Mouse (Mus musculus): ENCODE results near the gene Immp2l. TPM values are rescaled to one million over a fixed set of nuclear protein-coding genes. Genes with fewer than 3 reads are reported as not detected.

Gene Immp2l
- polyA plus RNA-seq, 1 experiment from 2014 or later: 30.5 TPM

- Histone ChIP-seq H3K36me3 (ENCODE audit: control insufficient read depth, insufficient read depth) (no peaks in the 10 kb centered on the region), H3K9me3 (ENCODE audit: control insufficient read depth) (no peaks in the 10 kb centered on the region), H3K4me3 (ENCODE audit: low read depth, low read length) (no peak overlapping the region), H3K4me1 (replicated peaks; ENCODE audit: control insufficient read depth, insufficient read depth, low read length) (no peaks in the 10 kb centered on the region), H3K27ac (ENCODE audit: low read depth, low read length) (no peak overlapping the region), H3K4me2 (replicated peaks; ENCODE audit: low read depth) (no peak overlapping the region), H3K27me3 (replicated peaks; ENCODE audit: control insufficient read depth, insufficient read depth, low read length) (no peaks in the 10 kb centered on the region), H3K9ac (ENCODE audit: low read depth, low read length) (no peak overlapping the region)
- no peak for TF ChIP-seq CTCF (IDR thresholded peaks at IDR 0.05; ENCODE audit: low read depth)
- 85% methylated on average over 6 of the region's 6 CpGs for WGBS
- no peak for ATAC-seq
Measured at GRCm38 (mm10) chr12:41313391-41313790, 289.5 kb downstream of the Immp2l start.

GRCm38 (mm10) chr12:41314811-41315461, 291.0 kb downstream of the Immp2l start:
- H3K4me2 ChIP-seq (replicated peaks; ENCODE audit: low read depth): no peak overlapping the region
- WGBS: 40% methylated on average over 11 of the region's 11 CpGs
- no peaks in the 10 kb centered on the region for H3K36me3 ChIP-seq (ENCODE audit: control insufficient read depth, insufficient read depth)
- H3K9ac ChIP-seq (ENCODE audit: low read depth, low read length): no peak overlapping the region
- H3K27ac ChIP-seq (ENCODE audit: low read depth, low read length): no peak overlapping the region
- H3K27me3 ChIP-seq (replicated peaks; ENCODE audit: control insufficient read depth, insufficient read depth, low read length): no peaks in the 10 kb centered on the region
- H3K4me1 ChIP-seq (replicated peaks; ENCODE audit: control insufficient read depth, insufficient read depth, low read length): no peaks in the 10 kb centered on the region
- TF ChIP-seq CTCF (IDR thresholded peaks at IDR 0.05; ENCODE audit: low read depth): no peak
- no peak overlapping the region for H3K4me3 ChIP-seq (ENCODE audit: low read depth, low read length)
- no peaks in the 10 kb centered on the region for H3K9me3 ChIP-seq (ENCODE audit: control insufficient read depth)
- no peak for ATAC-seq

GRCm38 (mm10) chr12:41315871-41316270, 292.0 kb downstream of the Immp2l start:
- Histone ChIP-seq H3K4me3 (ENCODE audit: low read depth, low read length) (no peak overlapping the region), H3K27ac (ENCODE audit: low read depth, low read length) (no peak overlapping the region), H3K4me1 (replicated peaks; ENCODE audit: control insufficient read depth, insufficient read depth, low read length) (no peaks in the 10 kb centered on the region), H3K4me2 (replicated peaks; ENCODE audit: low read depth) (no peak overlapping the region), H3K36me3 (ENCODE audit: control insufficient read depth, insufficient read depth) (no peaks in the 10 kb centered on the region), H3K9ac (ENCODE audit: low read depth, low read length) (no peak overlapping the region), H3K27me3 (replicated peaks; ENCODE audit: control insufficient read depth, insufficient read depth, low read length) (no peaks in the 10 kb centered on the region), H3K9me3 (ENCODE audit: control insufficient read depth) (no peaks in the 10 kb centered on the region)
- no peak for ATAC-seq
- 93% methylated on average over 4 of the region's 4 CpGs for WGBS
- no peak for TF ChIP-seq CTCF (IDR thresholded peaks at IDR 0.05; ENCODE audit: low read depth)

GRCm38 (mm10) chr12:41316426-41316825, 292.5 kb downstream of the Immp2l start:
- Histone ChIP-seq H3K36me3 (ENCODE audit: control insufficient read depth, insufficient read depth) (no peaks in the 10 kb centered on the region), H3K27me3 (replicated peaks; ENCODE audit: control insufficient read depth, insufficient read depth, low read length) (no peaks in the 10 kb centered on the region), H3K4me1 (replicated peaks; ENCODE audit: control insufficient read depth, insufficient read depth, low read length) (no peaks in the 10 kb centered on the region), H3K4me3 (ENCODE audit: low read depth, low read length) (no peak overlapping the region), H3K27ac (ENCODE audit: low read depth, low read length) (no peak overlapping the region), H3K9ac (ENCODE audit: low read depth, low read length) (no peak overlapping the region), H3K4me2 (replicated peaks; ENCODE audit: low read depth) (no peak overlapping the region), H3K9me3 (ENCODE audit: control insufficient read depth) (no peaks in the 10 kb centered on the region)
- 92% methylated on average over 4 of the region's 4 CpGs for WGBS
- ATAC-seq: no peak
- no peak for TF ChIP-seq CTCF (IDR thresholded peaks at IDR 0.05; ENCODE audit: low read depth)

- Histone ChIP-seq H3K4me3 (ENCODE audit: low read depth, low read length) (no peak overlapping the region), H3K4me2 (replicated peaks; ENCODE audit: low read depth) (no peak overlapping the region), H3K4me1 (replicated peaks; ENCODE audit: control insufficient read depth, insufficient read depth, low read length) (no peaks in the 10 kb centered on the region), H3K27ac (ENCODE audit: low read depth, low read length) (no peak overlapping the region), H3K9ac (ENCODE audit: low read depth, low read length) (no peak overlapping the region), H3K9me3 (ENCODE audit: control insufficient read depth) (no peaks in the 10 kb centered on the region), H3K27me3 (replicated peaks; ENCODE audit: control insufficient read depth, insufficient read depth, low read length) (no peaks in the 10 kb centered on the region), H3K36me3 (ENCODE audit: control insufficient read depth, insufficient read depth) (no peaks in the 10 kb centered on the region)
- no peak for TF ChIP-seq CTCF (IDR thresholded peaks at IDR 0.05; ENCODE audit: low read depth)
- ATAC-seq: no peak
- 93% methylated on average over 2 of the region's 2 CpGs for WGBS
Measured at GRCm38 (mm10) chr12:41317431-41317830, 293.5 kb downstream of the Immp2l start.

- ATAC-seq: no peak
- no peak for TF ChIP-seq CTCF (IDR thresholded peaks at IDR 0.05; ENCODE audit: low read depth)
- Histone ChIP-seq H3K4me3 (ENCODE audit: low read depth, low read length) (no peak overlapping the region), H3K9ac (ENCODE audit: low read depth, low read length) (no peak overlapping the region), H3K4me1 (replicated peaks; ENCODE audit: control insufficient read depth, insufficient read depth, low read length) (no peaks in the 10 kb centered on the region), H3K27me3 (replicated peaks; ENCODE audit: control insufficient read depth, insufficient read depth, low read length) (no peaks in the 10 kb centered on the region), H3K36me3 (ENCODE audit: control insufficient read depth, insufficient read depth) (no peaks in the 10 kb centered on the region), H3K27ac (ENCODE audit: low read depth, low read length) (no peak overlapping the region), H3K4me2 (replicated peaks; ENCODE audit: low read depth) (no peak overlapping the region), H3K9me3 (ENCODE audit: control insufficient read depth) (no peaks in the 10 kb centered on the region)
- WGBS: 83% methylated on average over 1 of the region's 1 CpGs
Measured at GRCm38 (mm10) chr12:41322018-41322417, 298.1 kb downstream of the Immp2l start.

- H3K36me3 ChIP-seq (ENCODE audit: control insufficient read depth, insufficient read depth): no peaks in the 10 kb centered on the region
- H3K9me3 ChIP-seq (ENCODE audit: control insufficient read depth): no peaks in the 10 kb centered on the region
- no peak overlapping the region for H3K27ac ChIP-seq (ENCODE audit: low read depth, low read length)
- H3K4me3 ChIP-seq (ENCODE audit: low read depth, low read length): no peak overlapping the region
- no peaks in the 10 kb centered on the region for H3K4me1 ChIP-seq (replicated peaks; ENCODE audit: control insufficient read depth, insufficient read depth, low read length)
- ATAC-seq: no peak
- H3K4me2 ChIP-seq (replicated peaks; ENCODE audit: low read depth): no peak overlapping the region
- H3K27me3 ChIP-seq (replicated peaks; ENCODE audit: control insufficient read depth, insufficient read depth, low read length): no peaks in the 10 kb centered on the region
- TF ChIP-seq CTCF (IDR thresholded peaks at IDR 0.05; ENCODE audit: low read depth): no peak
- H3K9ac ChIP-seq (ENCODE audit: low read depth, low read length): no peak overlapping the region
- 72% methylated on average over 2 of the region's 2 CpGs for WGBS
Measured at GRCm38 (mm10) chr12:41324418-41324817, 300.5 kb downstream of the Immp2l start.

Measured in intestine, postnatal 0 days (tissue).